Mouse (Mus musculus) C3H10T1/2 (cell line): ENCODE results near the gene Gm21188. TPM values are rescaled to one million over a fixed set of nuclear protein-coding genes. Genes with fewer than 3 reads are reported as not detected.

Experiments
- polyA plus RNA-seq, 2 experiments: library from polyadenylated mRNA; unstranded; fragments of >200 nt; fragmentation: generic; extraction: Trizol; gene quantifications; one replicate each; pipeline ENCODE4 v1.2.1; 2012; ENCODE audit warnings: missing spikeins in 2 of 2

The Gm21188 gene
- polyA plus RNA-seq: not detected

DNA sequence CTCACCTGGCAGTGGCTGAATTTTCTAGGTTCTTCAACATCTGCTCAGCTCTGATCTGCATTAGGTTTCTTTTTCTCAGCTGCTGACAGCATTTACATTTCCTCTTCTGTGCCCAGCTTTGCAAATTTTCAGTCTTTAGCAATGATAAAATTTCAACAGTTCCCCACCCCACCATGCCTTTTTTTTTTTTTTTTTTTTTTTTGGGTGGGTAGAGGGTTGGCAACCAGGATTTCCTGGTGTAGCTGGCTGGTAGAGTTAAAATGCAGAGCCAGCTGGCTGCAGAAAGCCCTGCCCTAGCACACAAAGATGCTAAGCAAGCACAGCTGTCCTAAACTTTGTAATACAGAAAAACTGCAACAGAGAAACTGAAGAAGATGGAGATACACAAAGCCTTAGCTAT lies at the start of gene Gm21188:
Gene Gm21188 (minus strand): TSS at position 110 of the 400 bp plus-strand sequence.

DNA sequence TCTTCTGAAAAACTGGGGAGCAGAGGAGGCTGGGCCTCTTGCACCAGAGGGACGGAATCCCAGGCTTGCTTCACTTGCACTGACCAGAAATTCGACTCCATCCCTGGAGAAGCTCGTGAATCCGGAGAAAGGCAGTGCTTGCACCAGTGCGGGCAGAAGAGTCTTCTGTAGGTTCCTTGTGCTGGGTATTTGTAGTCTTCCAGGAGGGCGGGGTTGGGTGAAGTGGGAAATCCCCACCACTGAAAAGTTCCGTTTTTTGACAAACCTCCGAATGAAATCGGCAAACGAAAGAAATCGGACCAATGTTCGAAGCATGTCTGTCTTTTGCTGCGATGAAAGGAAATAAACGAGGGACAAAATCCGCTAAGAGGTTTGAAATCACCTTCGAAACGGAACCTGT lies 25.1 kb downstream of the Gm21188 start, which contains the start of gene Gm36079:
Gene Gm36079 (minus strand): TSS at position 101 of the 400 bp plus-strand sequence.

Other genes with a start within 250 kb of the Gm21188 start
- not detected for gene AF067063, start 222.0 kb downstream of the Gm21188 start, polyA plus RNA-seq
- not detected for gene D13Ertd608e, start 216.2 kb downstream of the Gm21188 start, polyA plus RNA-seq
- not detected for gene Tcstv1, start 157.4 kb downstream of the Gm21188 start, polyA plus RNA-seq
- under 1 TPM; 0.04 to 0.17 TPM for gene Gm21761, start 122.9 kb downstream of the Gm21188 start, polyA plus RNA-seq
- gene B020031M17Rik, start 101.4 kb downstream of the Gm21188 start, polyA plus RNA-seq: not detected
- gene Gm36079, start 25.2 kb downstream of the Gm21188 start, polyA plus RNA-seq: not detected
- not detected for gene Gm20767, start 88.1 kb upstream of the Gm21188 start, polyA plus RNA-seq
- gene Gm21818, start 120.2 kb upstream of the Gm21188 start, polyA plus RNA-seq: not detected
- gene Gm21762, start 163.8 kb upstream of the Gm21188 start, polyA plus RNA-seq: not detected
- not detected for gene Gm21731, start 186.9 kb upstream of the Gm21188 start, polyA plus RNA-seq
- under 1 TPM in 1 of 2 experiments, not detected in 1; 0.08 TPM for gene AF067061, start 210.9 kb upstream of the Gm21188 start, polyA plus RNA-seq
- under 1 TPM in 1 of 2 experiments, not detected in 1; 0.86 TPM for gene BC147527, start 248.2 kb upstream of the Gm21188 start, polyA plus RNA-seq